Mouse (Mus musculus) kidney, adult 8-10 months (tissue): ENCODE measurements around the gene Podxl2.
A peak's percentile ranks its signal among the peaks of the same experiment; 100 is the strongest.

ENCODE experiments used
- DNase-seq, 2 experiments: peaks; one replicate each; pipeline ENCODE4 v3.0.0; 2022

The Podxl2 gene

DNA sequence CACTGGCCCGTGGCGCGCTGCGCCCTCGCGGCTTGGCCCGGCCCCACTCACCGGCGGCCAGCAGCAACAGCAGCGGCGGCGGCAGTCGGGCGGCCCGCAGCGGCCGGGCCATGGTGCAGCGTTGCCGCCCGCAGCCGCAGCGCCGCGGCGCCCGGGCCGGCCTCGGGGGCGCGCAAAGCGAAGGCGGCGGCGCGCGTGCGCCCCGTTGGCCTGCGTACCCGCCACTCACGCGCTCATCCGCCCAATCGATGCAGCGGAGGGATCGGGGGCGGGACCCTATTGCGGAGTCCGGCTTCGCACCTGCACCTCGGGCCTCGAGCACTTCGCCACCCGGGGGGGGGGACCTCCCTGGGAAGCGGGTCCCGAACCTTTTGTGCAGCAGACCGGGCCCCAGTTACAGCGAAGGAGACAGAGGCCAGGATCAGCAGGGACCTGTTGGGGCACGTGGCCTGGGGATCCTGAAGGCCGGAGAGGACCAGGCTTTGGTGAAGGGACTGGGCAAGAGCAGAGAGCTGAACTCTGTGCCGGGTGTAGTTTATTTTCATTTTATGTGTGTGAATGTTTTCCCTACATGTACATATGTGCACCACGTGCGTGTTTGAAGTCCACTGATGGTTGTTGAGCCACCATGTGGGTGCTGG is at the start of gene Podxl2:
Podxl2 (minus strand) TSS at position 177 of the 641 bp plus-strand sequence.
- no peak for DNase-seq

DNA sequence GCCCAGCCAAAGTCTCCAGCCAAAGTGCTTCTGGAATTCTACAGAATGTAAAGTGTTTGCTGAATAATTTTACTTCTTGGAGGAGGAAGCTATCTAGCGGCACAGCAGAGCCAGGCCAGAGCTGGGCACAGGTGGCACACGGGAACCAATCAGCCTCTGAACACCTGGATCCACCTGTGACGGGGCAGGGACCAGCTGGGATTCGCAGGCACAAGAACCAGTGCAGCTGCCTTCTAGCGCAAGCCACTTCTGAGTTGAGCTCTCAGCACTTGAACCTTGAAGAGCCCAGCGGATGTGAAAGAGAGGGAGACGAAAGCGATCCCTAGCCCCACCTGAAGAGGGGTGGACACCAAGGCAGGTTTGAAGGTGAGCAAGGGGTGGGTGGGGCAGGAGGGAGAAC is 44.0 kb upstream of the Podxl2 start:
- no peak for DNase-seq

DNA sequence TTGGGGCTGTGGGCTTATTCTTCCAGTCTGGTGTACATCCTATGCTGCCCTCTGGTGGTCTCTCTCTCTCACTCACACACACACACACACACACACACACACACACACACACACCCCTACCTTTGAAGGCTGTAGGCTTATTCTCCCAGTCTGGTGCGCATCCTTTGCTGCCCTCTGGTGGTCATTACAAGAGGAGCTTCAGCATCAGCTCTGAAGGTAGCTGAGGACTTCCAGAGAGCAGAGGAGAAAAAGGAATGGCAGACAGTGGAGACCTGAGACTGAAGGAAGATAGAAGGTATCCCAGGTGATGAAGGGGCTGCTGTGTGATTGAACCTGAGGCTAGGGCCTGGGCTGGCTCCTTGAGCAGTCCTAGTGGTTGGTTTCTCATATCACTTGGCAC is 41.3 kb upstream of the Podxl2 start:
- peak in 1 of 2 experiments; percentile 54 for DNase-seq

DNA sequence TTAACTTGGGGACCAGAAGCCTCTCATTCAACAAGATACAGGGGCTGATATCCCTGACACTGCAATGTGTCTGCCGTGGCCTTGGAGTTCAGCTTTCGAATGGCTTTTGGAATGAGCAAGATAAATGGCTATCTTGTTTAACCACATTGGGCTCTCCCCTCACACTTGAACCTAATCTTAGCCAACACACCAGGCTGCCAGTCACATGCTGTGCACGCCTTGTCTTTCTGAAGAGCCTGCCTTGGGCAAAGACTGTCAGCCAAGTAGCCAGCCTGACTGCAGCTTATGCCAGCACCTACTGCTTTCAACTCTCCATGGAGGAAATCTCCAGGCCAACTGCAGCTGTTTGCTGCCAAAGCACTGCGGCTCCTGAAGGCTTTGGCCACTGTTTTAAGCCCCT is 40.7 kb upstream of the Podxl2 start:
- no peak for DNase-seq

DNA sequence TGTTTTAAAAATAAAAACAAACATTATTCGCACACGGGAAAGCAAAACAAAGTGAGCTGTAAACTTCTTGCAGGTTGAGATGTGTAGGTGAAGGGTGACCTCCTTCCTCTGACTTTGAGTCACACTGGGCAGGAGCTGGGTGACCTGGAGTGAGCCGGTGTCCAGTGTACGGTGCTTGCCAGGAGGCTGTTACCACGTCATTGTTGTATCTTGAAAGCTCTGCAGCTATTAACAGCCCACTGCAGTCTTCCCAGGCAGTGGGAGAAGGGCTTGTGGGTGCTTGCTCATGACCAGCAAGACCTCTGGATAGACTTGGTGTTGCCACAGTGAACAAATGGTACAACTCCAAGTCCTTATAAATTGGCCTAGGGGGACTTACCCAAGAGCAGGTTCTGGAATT is 40.0 kb upstream of the Podxl2 start:
- DNase-seq = no peak

DNA sequence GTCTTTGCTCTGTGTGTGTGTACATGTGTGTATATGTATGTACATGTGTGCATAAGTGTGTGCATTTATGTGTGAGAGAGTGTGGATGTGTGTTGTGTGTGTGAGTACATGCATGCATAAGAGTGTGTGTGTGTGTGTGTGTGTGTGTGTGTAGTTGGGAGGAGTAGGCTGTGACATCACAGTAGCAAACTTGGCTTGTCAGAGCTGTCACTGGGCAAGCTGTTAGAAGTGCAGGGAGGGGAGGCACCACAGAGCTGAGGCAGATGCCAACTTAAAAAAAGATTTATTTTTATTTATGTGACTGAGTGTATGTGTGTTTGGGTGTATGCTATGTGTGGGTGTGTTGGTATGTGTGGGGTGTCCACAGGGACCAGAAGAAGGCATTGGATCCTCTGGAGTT is 38.6 kb upstream of the Podxl2 start:
- DNase-seq = no peak

DNA sequence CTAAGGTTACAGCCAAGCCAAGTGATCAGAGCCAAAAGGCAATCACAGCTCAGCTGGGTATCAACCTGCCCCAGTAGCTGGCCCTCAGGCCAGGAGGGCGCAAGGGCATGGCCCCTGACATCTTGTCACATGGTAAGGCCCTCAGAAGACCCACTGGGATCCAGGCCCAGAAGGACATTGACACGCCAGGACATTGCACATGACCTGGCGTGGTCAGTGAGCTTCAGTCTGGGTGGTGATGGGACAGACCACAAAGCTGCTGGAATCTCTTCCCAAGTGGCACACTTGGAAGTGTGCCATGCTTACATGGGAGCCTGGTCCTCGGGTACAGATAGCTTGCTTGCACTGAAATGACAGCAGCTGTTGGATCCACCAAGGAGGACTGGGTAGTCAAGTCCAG is 38.2 kb upstream of the Podxl2 start:
- DNase-seq = no peak

DNA sequence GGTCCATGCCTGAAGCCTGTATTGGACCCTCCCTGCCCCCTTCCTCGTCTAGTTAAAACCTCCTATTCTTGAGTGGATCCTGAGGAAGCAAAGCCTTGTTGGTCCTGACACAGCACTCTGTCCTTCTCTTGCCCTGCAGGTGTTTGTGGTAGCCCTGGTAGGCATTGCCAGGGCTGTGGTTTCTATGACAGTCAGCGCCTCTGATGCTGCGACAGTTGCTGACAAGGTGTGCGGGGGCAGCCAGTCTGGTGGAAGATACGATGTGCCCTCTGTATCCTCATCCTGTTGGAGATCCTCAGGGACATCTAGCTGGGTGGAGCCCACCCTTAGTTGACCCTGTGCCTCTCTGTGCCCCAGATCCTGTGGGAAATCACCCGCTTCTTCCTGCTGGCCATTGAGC is 34.3 kb upstream of the Podxl2 start:
- no peak for DNase-seq

DNA sequence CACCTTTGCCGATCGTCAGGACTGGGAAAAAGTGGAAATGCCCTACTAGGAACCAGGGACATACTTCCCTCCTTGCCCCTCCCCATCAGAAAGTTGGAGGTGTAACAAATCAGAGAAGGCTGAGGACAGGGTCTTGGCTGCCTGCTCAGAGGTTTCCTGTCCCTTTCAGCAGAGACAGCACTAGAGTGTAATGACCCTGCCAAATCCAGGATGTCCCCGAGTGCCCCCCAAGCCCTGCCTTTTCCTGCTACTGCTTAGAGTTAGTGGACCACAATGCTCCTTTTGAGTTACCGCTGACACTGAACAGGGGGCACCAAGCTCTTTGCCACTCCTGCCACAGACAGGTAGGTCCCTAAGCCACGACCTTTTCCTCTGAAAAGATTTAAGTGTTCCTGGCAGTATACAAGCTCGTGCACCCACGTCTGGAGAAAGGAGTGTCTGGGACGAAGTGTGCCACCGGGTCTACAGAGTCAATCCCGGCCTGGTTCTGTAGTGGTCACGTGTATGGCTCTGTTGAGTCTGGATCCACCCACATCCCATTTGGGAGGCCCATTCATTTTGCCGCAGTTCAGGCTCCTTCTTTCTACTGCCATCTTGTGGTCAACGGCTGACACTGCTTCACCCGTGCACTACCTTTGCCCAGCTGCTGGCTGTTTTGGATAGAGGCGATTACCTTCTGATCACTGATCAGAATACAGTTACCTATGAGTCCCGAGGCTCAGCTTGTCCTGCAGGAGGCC is 31.7 kb upstream of the Podxl2 start:
- DNase-seq = peak; percentile 69 to 72

DNA sequence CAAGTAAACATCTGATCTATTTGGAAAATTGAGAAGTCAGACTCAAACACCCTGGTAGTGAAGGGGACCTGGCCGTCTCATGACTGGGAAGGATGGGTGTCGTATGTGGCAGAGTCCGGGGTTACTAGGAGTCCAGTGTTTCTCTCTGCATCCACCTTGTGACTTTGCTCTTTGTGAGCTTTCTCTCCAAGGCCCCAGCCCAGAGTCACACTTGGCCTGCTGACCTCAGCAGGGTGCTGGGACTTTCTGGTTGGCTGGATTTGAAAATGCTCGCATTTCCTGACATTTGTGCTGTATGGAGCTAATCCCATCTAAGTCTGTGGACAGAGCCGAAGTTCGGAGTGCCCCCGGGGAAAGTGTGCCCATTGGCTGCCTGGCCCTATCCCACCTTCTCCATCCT is 30.2 kb upstream of the Podxl2 start:
- DNase-seq = peak in 1 of 2 experiments; percentile 45

DNA sequence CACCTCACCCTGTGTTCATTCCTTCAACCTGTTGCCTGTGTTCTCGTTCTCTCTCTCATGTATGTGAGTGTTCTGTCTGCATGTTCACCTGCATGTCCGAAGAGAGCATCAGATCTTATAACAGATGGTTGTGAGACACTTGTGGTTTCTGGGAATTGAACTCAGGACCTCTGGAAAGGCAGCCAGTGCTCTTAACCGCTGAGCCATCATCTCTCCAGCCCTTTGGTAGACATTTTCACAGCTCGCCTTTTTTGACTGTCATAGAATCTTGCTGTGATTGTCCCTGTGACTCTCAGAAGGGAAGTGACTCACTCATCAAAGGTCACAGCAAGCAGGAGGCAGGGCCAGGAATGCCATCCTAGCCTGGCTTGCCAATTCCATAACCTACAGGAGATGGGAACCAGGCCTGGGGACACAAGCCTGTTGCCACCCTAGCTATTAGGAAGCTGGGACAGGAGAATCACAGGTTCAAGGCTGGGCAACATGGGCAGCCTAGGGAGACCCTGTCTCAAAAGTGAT is 29.7 kb upstream of the Podxl2 start:
- DNase-seq = no peak

DNA sequence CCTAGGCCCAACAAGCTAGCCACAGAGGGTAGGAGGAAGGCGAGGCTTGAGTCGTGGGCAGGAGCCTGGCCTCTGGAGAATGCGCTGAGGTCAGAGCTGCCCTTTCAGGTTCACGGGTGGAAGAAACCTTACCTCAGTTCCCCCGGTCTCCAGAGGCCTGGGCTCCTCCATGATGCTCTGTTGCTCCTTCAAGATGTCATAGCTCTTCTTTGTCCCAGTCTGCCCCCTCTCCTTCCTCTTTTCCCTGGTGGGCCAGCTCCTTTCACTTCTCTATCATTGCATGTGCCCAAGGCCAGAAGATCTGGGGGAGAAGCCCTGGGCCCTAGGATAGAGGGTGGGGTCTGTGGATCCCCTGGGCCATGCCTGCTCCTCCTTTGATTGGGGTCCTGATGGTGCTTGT is 28.9 kb upstream of the Podxl2 start:
- no peak for DNase-seq

DNA sequence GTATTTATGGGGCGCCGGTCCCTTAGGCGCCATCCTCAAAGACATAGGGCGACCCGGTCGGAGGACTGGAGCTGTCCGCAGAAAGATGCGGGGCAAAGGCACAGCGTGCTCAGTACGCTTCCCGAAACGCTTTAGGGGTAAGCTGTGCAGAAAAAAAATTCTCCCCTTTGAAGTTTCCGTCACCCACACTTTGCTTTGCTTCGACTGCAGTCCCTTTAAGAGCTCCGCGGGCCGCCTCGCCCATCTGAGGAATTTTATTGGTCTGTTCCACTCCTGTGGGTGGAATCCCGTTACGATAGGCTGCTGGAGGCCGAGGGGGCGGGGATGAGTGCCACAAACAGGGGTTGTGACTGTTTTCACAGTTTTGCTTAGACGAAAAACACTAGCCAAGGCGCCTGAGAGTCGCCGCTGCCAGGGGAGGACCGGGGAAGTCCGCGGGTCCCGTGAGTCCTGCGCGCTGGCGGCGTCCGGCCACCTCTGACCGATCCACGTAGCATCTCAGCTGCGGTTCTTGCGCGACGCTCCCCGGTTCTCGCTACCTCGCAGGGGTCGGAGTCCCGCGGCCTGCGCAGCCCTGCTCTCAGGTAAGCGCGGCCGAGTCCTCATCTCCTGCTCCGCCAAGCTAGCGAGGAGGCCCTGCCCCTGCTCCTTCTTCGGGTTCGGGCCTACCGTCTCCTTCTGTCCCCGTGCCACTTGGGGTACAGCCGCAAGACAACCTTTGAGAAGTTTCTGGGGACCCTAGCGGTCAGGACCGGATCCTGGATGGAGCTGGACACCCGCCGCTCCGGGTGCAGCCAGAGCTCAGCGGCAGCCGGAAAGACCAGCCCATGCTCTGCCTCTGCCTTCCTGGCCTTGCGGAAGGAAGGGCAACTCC is 27.3 kb upstream of the Podxl2 start, which contains the start of gene Tpra1:
Tpra1 (plus strand) TSS at position 305 of the 874 bp plus-strand sequence.
- DNase-seq = peak; percentile 97 to 98

DNA sequence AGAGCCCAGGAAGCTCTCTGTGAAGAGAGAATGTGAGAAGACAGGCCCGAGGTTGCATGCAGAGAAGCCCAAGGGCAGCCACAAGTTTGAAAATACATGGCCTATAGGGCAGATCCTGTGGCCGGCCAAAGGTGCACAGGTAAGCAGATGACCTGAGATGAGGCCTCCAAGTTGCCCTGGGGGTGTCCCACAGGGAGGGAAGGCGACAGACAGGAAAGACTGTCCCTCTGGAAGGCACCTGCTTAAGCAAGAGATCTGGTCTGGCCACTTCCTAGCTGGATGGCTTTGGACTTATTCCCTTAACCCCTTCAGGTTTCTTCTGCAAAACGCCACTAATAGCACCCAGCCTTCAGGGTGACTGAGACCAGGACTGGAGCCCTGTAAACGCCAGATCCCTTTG is 26.6 kb upstream of the Podxl2 start:
- DNase-seq = peak in 1 of 2 experiments; percentile 32

DNA sequence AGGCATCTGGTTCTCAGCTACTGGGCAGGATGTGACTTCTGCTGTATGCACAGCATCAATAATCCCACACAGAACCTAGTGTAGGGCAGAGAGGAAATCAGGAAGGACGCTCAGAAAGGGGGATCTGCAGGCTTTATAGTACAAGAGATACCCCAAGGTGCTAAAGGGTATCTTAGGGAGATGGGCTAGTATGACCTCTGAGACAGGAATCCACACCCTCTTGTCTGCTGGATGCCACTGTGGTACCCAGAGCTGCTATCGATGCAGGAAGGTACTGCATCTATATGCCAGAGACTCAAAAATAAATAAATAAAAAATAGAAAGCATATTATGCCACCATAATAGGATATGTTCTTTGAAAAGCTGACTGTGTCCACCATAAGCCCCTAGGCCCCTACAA is 24.8 kb upstream of the Podxl2 start:
- DNase-seq = no peak

DNA sequence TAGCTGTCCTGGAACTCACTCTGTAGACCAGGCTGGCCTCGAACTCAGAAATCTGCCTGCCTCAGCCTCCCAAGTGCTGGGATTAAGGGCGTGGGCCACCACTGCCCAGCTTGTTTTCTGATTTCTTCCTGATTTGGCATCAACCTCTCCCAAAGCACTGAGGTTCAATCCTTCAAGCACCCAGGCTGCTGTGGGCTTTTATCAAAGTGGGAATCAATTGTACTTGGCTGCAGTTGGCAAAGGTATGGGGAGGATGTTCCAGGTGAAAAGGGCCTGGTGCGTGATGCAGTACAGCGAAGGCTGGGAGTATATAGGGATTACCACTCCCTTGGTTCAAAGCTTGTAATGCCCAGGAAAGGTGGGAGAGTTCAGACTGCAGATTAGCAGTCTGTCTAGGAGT is 24.2 kb upstream of the Podxl2 start:
- no peak for DNase-seq

DNA sequence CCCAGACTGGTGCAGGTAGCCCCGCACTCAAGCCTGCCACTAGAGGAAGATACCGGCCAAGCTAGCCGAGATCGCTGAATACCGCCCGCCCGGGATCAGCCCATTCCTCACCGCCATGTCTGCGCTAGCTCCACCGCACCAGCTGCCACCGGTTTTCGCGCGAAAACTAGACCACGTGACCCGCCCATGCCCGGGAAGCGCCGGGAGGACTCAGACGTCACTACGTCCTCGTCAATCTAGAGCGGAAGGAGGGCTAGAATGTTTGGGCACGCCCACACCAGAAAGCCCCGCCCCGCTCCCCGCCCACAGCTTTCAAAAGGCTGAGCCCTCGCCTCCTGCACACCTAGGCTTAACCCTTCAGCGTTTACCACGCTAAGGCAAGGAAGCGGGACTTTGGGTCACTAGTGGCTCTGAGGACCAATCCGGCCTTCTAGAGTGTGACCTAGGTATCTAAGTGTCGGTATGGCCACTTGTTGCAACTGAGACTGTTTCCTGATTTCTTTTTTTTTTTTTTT is 23.7 kb upstream of the Podxl2 start, which contains the start of gene Mcm2:
Mcm2 (minus strand) TSS at position 247 of the 515 bp plus-strand sequence.
- DNase-seq = peak; percentile 96 to 98

DNA sequence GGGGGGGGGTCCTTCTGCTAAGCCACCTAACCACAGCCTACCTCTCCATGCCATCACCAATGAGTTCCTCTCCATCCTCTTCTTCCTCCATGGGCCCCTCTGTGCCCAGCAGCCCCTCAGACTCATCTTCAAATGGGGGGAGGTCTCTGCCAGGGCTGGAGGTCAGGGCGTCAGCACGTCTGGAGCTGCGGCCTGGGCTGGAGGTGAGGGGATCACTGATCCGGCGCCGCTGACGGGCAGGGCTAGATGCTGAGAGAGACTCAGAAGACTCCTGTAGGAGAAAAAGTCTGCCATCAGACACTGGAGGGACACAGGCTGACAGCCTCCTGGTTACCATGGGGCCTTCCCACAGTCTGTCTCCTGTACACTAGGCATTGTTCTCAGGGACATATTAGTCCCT is 22.4 kb upstream of the Podxl2 start:
- DNase-seq = no peak

DNA sequence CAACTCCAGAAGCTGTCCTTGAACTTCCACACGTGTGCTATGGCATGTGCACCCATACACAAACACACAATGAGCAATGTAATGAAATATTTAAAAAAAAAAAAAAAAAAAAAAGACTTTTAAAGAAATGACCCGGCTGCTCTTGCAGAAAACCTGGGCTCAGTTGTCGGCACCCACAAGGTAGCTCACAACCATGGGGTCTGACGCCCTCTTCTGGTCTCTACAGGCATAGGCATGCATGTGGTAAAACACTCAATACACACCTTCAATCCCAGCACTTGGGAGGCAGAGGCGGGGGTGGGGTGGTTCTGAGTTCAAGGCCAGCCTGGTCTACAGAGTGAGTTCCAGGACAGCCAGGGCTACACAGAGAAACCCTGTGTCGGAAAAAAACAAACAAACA is 21.1 kb upstream of the Podxl2 start:
- DNase-seq = no peak

DNA sequence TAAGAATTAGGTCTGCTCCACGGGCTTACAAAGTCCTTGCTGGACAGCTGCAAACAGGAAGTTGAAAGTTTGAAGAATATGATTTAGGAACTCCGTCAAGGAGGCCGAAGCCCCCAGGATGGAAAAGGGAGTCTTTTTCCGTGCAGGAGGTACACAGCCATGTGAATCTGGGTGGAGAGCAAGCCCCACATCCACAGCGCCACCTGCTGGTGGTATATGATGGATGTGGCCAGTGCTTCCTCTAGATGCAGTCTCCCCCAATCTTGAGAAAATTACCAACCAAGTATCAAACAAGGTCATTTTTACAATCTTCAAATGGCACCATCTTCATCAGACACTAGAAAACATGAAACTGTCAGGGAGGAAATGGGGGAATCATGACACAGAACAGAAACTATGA is 18.7 kb upstream of the Podxl2 start:
- peak in 1 of 2 experiments; percentile 67 for DNase-seq

DNA sequence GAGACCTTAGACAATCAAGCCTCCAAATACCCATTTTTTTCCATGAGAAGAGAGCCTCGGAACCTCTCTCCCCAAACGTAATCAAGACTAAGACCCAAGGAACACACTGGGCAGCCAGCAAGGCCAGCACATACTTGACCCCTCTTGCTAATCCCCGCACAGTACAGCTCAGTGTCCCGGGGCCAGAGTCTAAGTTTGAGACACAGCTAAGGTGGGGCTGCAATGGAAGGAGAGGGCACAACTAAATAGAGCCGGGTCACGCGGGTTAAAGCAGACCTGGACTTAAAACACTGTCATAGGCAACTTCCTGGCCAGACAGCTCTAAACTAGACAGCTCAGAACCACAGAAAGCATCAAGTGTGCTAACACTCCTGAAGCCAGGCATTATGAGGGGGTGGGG is 16.0 kb upstream of the Podxl2 start:
- no peak for DNase-seq

DNA sequence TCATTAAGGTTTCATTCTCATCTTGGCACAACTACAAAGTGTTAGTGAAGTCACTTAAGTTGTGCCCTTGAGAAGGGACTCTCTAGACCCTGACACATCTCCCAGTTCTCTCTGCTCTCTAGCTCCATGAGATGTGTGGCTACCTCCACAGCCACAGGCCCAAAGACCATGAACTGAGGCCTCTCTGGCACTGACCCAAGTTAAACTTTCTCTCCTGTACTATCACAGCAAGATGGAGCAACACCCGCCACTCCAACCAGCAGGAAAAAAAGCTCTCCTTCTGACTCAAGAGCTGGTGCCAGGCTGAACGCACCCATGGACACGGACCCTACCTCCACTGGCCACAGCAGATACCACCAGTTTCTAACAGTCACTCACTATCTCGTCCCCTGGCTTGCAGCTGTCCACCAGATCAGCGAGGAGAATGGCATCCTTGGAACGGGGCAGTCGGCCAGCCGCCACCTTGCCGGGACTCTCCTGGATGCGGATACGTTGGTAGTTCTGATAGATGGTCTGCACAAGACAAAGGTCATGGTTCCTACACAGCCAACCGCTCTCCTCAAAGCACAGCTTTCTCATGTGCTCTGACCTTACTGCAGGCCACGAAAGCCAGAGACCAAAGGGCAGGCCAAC is 14.7 kb upstream of the Podxl2 start:
- no peak for DNase-seq
